Mouse (Mus musculus): ENCODE measurements around the gene Nkx1-1.

DNA sequence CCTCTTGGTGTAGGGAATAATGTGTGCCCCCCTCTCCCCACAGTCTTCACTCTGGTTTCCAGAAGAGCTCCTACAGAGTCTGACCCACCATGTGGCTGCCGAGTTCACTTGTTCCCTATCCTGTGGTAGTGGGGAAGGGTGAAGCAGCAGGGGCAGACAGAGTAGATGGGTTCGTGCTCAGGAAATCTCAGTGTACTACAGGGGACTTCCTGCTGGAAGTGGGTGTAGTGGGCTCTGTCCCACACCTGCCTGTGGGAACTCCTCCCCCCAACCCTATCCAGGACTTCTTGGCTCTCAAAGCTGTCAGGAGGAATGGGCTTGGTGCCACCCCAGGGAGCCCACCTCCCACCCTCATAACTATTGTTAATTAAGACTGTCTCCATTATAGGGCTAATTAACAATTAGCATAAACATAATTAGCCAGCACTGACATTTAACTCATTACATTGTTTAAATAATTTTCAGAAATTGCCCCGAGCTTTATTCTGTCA is 24.4 kb upstream of the Nkx1-1 start:
- no peak for TF ChIP-seq CTCF (IDR thresholded peaks at IDR 0.05; ENCODE audit: control insufficient read depth, insufficient read depth, insufficient replicate concordance, low read depth, low read length)
- no peak for TF ChIP-seq POLR2A (IDR thresholded peaks at IDR 0.05; ENCODE audit: control insufficient read depth, low read depth, low read length)

Measured in testis, adult 2 months (tissue).